Mouse (Mus musculus) MEL (cell line): ENCODE data around the gene Gm7073. TPM values are rescaled to one million over a fixed set of nuclear protein-coding genes. Genes with fewer than 3 reads are reported as not detected.

Source experiments
- DNase-seq: peaks from one replicate; pipeline ENCODE4 v3.0.0; 2011; ENCODE audit warnings: low read depth, low spot score
- H3K27ac ChIP-seq: 2 replicates; pipeline ENCODE4 v1.5.1; 2012; ENCODE audit warnings: low read depth, mild to moderate bottlenecking, control low read depth, low read length, moderate library complexity; ENCODE audit not compliant: control insufficient read depth
- H3K27me3 ChIP-seq, 2 experiments: fragments of 150-350 bp in 1 of 2; sonication (generic) in 1 of 2; 2 replicates each; pipeline ENCODE4 v1.6.1; 2012; ENCODE audit warnings: low read length in 2 of 2, mild to moderate bottlenecking in 2 of 2, improper control_type of control experiment in 1 of 2, moderate library complexity in 1 of 2; ENCODE audit not compliant: insufficient read depth in 2 of 2, control insufficient read depth in 1 of 2
- H3K36me3 ChIP-seq, 2 experiments: 2 replicates each; pipeline ENCODE4 v1.6.1; 2012 to 2014; ENCODE audit warnings: low read length in 2 of 2, improper control_type of control experiment in 1 of 2, inconsistent platforms in 1 of 2, mild to moderate bottlenecking in 1 of 2; ENCODE audit not compliant: insufficient read depth in 2 of 2, control insufficient read depth in 1 of 2
- H3K4me1 ChIP-seq, 2 experiments: fragments of 150-350 bp in 1 of 2; sonication (generic) in 1 of 2; 2 replicates each; pipeline ENCODE4 v1.6.1; 2012; ENCODE audit warnings: low read length in 2 of 2, improper control_type of control experiment in 1 of 2, mild to moderate bottlenecking in 1 of 2; ENCODE audit not compliant: insufficient read depth in 2 of 2, control insufficient read depth in 1 of 2
- H3K4me3 ChIP-seq, 2 experiments: fragments of 150-350 bp in 1 of 2; sonication (generic) in 1 of 2; 2 replicates each; pipeline ENCODE4 v1.5.1; 2012; ENCODE audit warnings: low read depth in 2 of 2, low read length in 2 of 2, mild to moderate bottlenecking in 2 of 2, moderate library complexity in 2 of 2, control low read depth in 1 of 2, improper control_type of control experiment in 1 of 2; ENCODE audit not compliant: control insufficient read depth in 1 of 2, insufficient read depth in 1 of 2
- H3K79me2 ChIP-seq: 2 replicates; pipeline ENCODE4 v1.6.1; 2012; ENCODE audit warnings: mild to moderate bottlenecking, low read length, moderate library complexity; ENCODE audit not compliant: control insufficient read depth, poor library complexity, insufficient read depth
- H3K9ac ChIP-seq: 2 replicates; pipeline ENCODE4 v1.6.1; 2012; ENCODE audit warnings: low read depth, mild to moderate bottlenecking, control low read depth, low read length, moderate library complexity; ENCODE audit not compliant: control insufficient read depth, poor library complexity, severe bottlenecking
- H3K9me3 ChIP-seq: fragments of 150-350 bp; sonication (generic); replicated peaks from 2 replicates; pipeline ENCODE4 v1.6.1; 2012; ENCODE audit warnings: mild to moderate bottlenecking, low read length, improper control_type of control experiment, moderate library complexity; ENCODE audit not compliant: insufficient read depth
- BHLHE40 ChIP-seq: IDR thresholded peaks from 2 replicates; pipeline ENCODE4 v1.6.1; 2012; ENCODE audit warnings: low read depth, mild to moderate bottlenecking, inconsistent platforms, low read length, improper control_type of control experiment, borderline replicate concordance
- CHD2 ChIP-seq: IDR thresholded peaks from 2 replicates; pipeline ENCODE4 v1.6.1; 2011; ENCODE audit warnings: low read length, improper control_type of control experiment
- CTCF ChIP-seq, 3 experiments: IDR thresholded peaks in 2 of 3; conservative IDR thresholded peaks in 1 of 3; 2 replicates each; pipeline ENCODE4 v1.5.1; 2011 to 2012; ENCODE audit warnings: low read length in 3 of 3, low read depth in 2 of 3, mild to moderate bottlenecking in 2 of 3, improper control_type of control experiment in 1 of 3, inconsistent platforms in 1 of 3, mixed read lengths in 1 of 3, moderate library complexity in 1 of 3; ENCODE audit not compliant: control insufficient read depth in 1 of 3, insufficient read depth in 1 of 3, poor library complexity in 1 of 3, severe bottlenecking in 1 of 3
- E2F4 ChIP-seq: IDR thresholded peaks from 2 replicates; pipeline ENCODE4 v1.6.1; 2011; ENCODE audit warnings: low read depth, low read length, improper control_type of control experiment, borderline replicate concordance
- EP300 ChIP-seq, 2 experiments: IDR thresholded peaks; 2 replicates each; pipeline ENCODE4 v1.6.1; 2011; ENCODE audit warnings: improper control_type of control experiment in 2 of 2, low read length in 2 of 2, low read depth in 1 of 2, mild to moderate bottlenecking in 1 of 2
- GABPA ChIP-seq: IDR thresholded peaks from 2 replicates; pipeline ENCODE4 v1.6.1; 2012; ENCODE audit warnings: low read depth, mild to moderate bottlenecking, inconsistent platforms, low read length, improper control_type of control experiment, moderate library complexity
- HCFC1 ChIP-seq: IDR thresholded peaks from 2 replicates; pipeline ENCODE4 v1.6.1; 2012; ENCODE audit warnings: low read depth, mild to moderate bottlenecking, inconsistent platforms, low read length, improper control_type of control experiment, moderate library complexity
- KAT2A ChIP-seq: conservative IDR thresholded peaks from 2 replicates; pipeline ENCODE4 v1.6.1; 2012; ENCODE audit warnings: low read depth, low read length, improper control_type of control experiment, inconsistent platforms
- MAFK ChIP-seq: IDR thresholded peaks from 2 replicates; pipeline ENCODE4 v1.6.1; 2011; ENCODE audit warnings: low read depth, mild to moderate bottlenecking, low read length, improper control_type of control experiment, borderline replicate concordance
- MAX ChIP-seq: IDR thresholded peaks from 2 replicates; pipeline ENCODE4 v1.6.1; 2011; ENCODE audit warnings: low read length, improper control_type of control experiment
- MEF2A ChIP-seq: IDR thresholded peaks from 2 replicates; pipeline ENCODE4 v1.6.1; 2014; ENCODE audit warnings: low read depth, mild to moderate bottlenecking, inconsistent platforms, low read length, improper control_type of control experiment; ENCODE audit not compliant: poor library complexity, insufficient replicate concordance, severe bottlenecking; ENCODE audit errors: extremely low read depth
- MXI1 ChIP-seq: IDR thresholded peaks from 2 replicates; pipeline ENCODE4 v1.6.1; 2011; ENCODE audit warnings: mild to moderate bottlenecking, low read depth, low read length, improper control_type of control experiment
- MYC ChIP-seq: IDR thresholded peaks from 2 replicates; pipeline ENCODE4 v1.6.1; 2011; ENCODE audit warnings: low read depth, mild to moderate bottlenecking, low read length, improper control_type of control experiment, moderate library complexity
- NELFE ChIP-seq: IDR thresholded peaks from 2 replicates; pipeline ENCODE4 v1.6.1; 2011; ENCODE audit warnings: low read depth, low read length, improper control_type of control experiment
- POLR2A ChIP-seq, 2 experiments: IDR thresholded peaks; 2 replicates each; pipeline ENCODE4 v1.6.1; 2011 to 2012; ENCODE audit warnings: low read length in 2 of 2, mild to moderate bottlenecking in 2 of 2, control low read depth in 1 of 2, improper control_type of control experiment in 1 of 2, low read depth in 1 of 2, moderate library complexity in 1 of 2; ENCODE audit not compliant: control insufficient read depth in 1 of 2, insufficient read depth in 1 of 2, poor library complexity in 1 of 2
- POLR2AphosphoS2 ChIP-seq: IDR thresholded peaks from 2 replicates; pipeline ENCODE4 v1.6.1; 2011; ENCODE audit warnings: low read length, improper control_type of control experiment
- POLR2AphosphoS5 ChIP-seq: IDR thresholded peaks from 2 replicates; pipeline ENCODE4 v1.6.1; 2012; ENCODE audit warnings: low read depth, borderline replicate concordance, mild to moderate bottlenecking, inconsistent platforms, low read length, moderate library complexity, mixed read lengths
- RCOR1 ChIP-seq: IDR thresholded peaks from 2 replicates; pipeline ENCODE4 v1.6.1; 2012; ENCODE audit warnings: low read depth, mild to moderate bottlenecking, inconsistent platforms, low read length, improper control_type of control experiment
- SIN3A ChIP-seq: IDR thresholded peaks from 2 replicates; pipeline ENCODE4 v1.6.1; 2012; ENCODE audit warnings: low read length, improper control_type of control experiment, inconsistent platforms
- TBP ChIP-seq: IDR thresholded peaks from 2 replicates; pipeline ENCODE4 v1.8.0; 2011; ENCODE audit warnings: low read depth, low read length, improper control_type of control experiment
- TCF12 ChIP-seq: IDR thresholded peaks from 2 replicates; pipeline ENCODE4 v1.6.1; 2014; ENCODE audit warnings: low read depth, mild to moderate bottlenecking, inconsistent platforms, low read length, improper control_type of control experiment, moderate library complexity
- ZC3H11A ChIP-seq: IDR thresholded peaks from 2 replicates; pipeline ENCODE4 v1.6.1; 2012; ENCODE audit warnings: low read depth, mild to moderate bottlenecking, inconsistent platforms, low read length, improper control_type of control experiment
- ZKSCAN1 ChIP-seq: IDR thresholded peaks from 2 replicates; pipeline ENCODE4 v1.6.1; 2012; ENCODE audit warnings: low read depth, mild to moderate bottlenecking, inconsistent platforms, low read length, improper control_type of control experiment, moderate library complexity
- ZMIZ1 ChIP-seq: IDR thresholded peaks from 2 replicates; pipeline ENCODE4 v1.6.1; 2012; ENCODE audit warnings: low read depth, mild to moderate bottlenecking, inconsistent platforms, low read length, improper control_type of control experiment, moderate library complexity
- ZNF384 ChIP-seq: IDR thresholded peaks from 2 replicates; pipeline ENCODE4 v1.6.1; 2012; ENCODE audit warnings: low read depth, mild to moderate bottlenecking, inconsistent platforms, low read length, improper control_type of control experiment
- polyA plus RNA-seq, 2 experiments: library from polyadenylated mRNA; stranded (reverse) in 1 of 2; unstranded in 1 of 2; fragments of >175 nt in 1 of 2; fragments of >200 nt in 1 of 2; gene quantifications; 2 replicates each; pipeline versions ENCODE4 v1.2.1 to v1.2.4; 2012; ENCODE audit warnings: low replicate concordance in 2 of 2, low read depth in 1 of 2; ENCODE audit not compliant: insufficient read length in 2 of 2, insufficient read depth in 1 of 2, missing spikeins in 1 of 2
- total RNA-seq: library from RNA; depleted of rRNA; stranded (reverse); fragments of 300-350 nt; gene quantifications from 2 replicates; pipeline ENCODE4 v1.2.3, GENCODE M21; 2012

The Gm7073 gene
- total and polyA plus RNA-seq, 3 experiments: not detected

DNA sequence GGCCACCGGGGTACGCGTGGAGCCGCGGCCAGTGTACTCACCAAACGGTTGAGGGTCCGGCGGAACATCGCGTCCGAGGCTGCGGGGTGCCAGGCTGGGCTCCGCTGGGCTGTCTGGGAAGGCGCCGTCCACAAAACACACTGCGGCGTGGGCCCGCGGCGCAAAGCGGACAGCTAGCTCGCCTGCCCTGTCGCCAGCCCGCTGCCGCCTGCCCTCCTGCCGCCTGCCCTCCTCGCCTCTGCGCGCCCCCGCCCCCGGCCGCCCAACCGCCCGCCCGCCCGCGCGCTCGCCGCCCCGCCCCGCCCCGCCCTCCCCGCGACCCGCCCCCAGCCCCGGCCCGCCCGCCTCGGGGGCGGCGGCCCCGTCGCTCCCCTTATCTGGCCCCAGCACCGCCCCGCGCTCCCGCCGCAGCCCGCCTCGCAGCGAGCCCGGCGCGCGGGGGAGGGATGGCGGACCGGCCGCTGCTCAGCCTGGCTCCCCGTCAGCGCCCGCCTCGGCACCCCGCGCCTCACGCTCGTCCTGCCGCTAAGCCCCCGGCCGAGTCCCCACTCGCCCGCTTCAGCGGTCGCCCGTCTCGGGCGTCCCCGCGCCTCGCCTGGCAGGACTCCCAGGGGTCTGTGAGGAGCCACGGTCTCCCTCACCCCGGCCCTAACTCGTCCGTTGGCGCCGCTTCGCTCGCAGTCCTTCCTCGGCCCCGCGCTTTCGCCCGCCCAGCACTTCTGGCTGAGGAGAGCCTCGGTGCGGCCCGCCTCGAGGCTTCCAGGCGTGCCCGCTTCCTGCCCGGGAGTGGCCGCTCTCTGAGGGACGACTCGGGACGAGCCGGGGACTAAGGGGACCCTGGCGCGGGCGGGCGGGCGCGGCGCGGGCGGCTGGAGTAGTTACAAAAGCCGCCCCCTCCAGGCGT is 135.0 kb downstream of the Gm7073 start:
- Histone ChIP-seq H3K4me1 (peaks cover 0 to 8% of the 10 kb centered on the region in 2 experiments; a peak in 2 of 4 replicates), H3K79me2 (peaks cover 27% of the 10 kb centered on the region), H3K9ac (peak overlapping the region; percentile 99), H3K27ac (peak overlapping the region; percentile 97)
- peak; percentile 46 for DNase-seq
- peak; percentile 36 for TF ChIP-seq NELFE
- TF ChIP-seq HCFC1: no peak
- TF ChIP-seq ZKSCAN1: no peak
- peak; percentile 44 to 57; a peak in 2 of 4 replicates for TF ChIP-seq POLR2A (IDR thresholded peaks at IDR 0.05; ENCODE audit: control insufficient read depth in 1 of 2, insufficient read depth in 1 of 2, low read depth in 1 of 2, low read length in 2 of 2, poor library complexity in 1 of 2)
- TF ChIP-seq TBP: no peak
- no peak for TF ChIP-seq ZC3H11A
- TF ChIP-seq POLR2AphosphoS5: 0 out of 2 replicates have a peak, but pooled peaks have one; percentile 32
- 0 out of 2 replicates have a peak, but pooled peaks have one; percentile 26 for TF ChIP-seq ZMIZ1
- no peak for TF ChIP-seq MXI1
- TF ChIP-seq MYC: no peak
- TF ChIP-seq, all 39 proteins: peak for 4
- no peaks in the 10 kb centered on the region for H3K9me3 ChIP-seq
- H3K4me3 ChIP-seq: peak overlapping the region; percentile 80 to 90
- peaks cover 0 to 12% of the 10 kb centered on the region in 2 experiments; a peak in 2 of 4 replicates for H3K36me3 ChIP-seq
- no peaks in the 10 kb centered on the region for H3K27me3 ChIP-seq

- no peaks in the 10 kb centered on the region for H3K9me3 ChIP-seq
- H3K79me2 ChIP-seq: peaks cover 27% of the 10 kb centered on the region
- peak overlapping the region; percentile 80 to 90 for H3K4me3 ChIP-seq
- peaks cover 0 to 8% of the 10 kb centered on the region in 2 experiments; a peak in 2 of 4 replicates for H3K4me1 ChIP-seq
- peak overlapping the region; percentile 95 for H3K9ac ChIP-seq
- DNase-seq: peak; percentile 31
- TF ChIP-seq MAFK (no peak), TBP (no peak), POLR2AphosphoS2 (no peak), EP300 (IDR thresholded peaks at IDR 0.05; ENCODE audit: low read depth in 1 of 2, low read length in 2 of 2) (no peak), ZNF384 (no peak), CHD2 (no peak), ZMIZ1 (no peak), TCF12 (no peak), SIN3A (peak; percentile 40; the same call in 1 of the 2 replicates), KAT2A (no peak), CTCF (IDR thresholded peaks at IDR 0.05 in 2 of 3, conservative IDR thresholded peaks at IDR 0.05 in 1 of 3; ENCODE audit: control insufficient read depth in 1 of 3, insufficient read depth in 1 of 3, low read depth in 2 of 3, low read length in 3 of 3, poor library complexity in 1 of 3, severe bottlenecking in 1 of 3) (no peak), MAX (peak; percentile 30; the same call in 1 of the 2 replicates), E2F4 (no peak), GABPA (no peak), HCFC1 (no peak), BHLHE40 (no peak), MXI1 (peak; percentile 79; the same call in 1 of the 2 replicates), RCOR1 (no peak), MEF2A (no peak)
- no peaks in the 10 kb centered on the region for H3K27me3 ChIP-seq
- peak overlapping the region; percentile 62 for H3K27ac ChIP-seq
- H3K36me3 ChIP-seq: peaks cover 0 to 12% of the 10 kb centered on the region in 2 experiments; a peak in 2 of 4 replicates
These were observed 135.8 kb downstream of the Gm7073 start for GRCm38 (mm10) chrX:60403062-60403763.
